Mouse (Mus musculus) erythroblast, embryonic 14.5 days (primary cell): ENCODE results near the gene Gm4181. TPM values are rescaled to one million over a fixed set of nuclear protein-coding genes. Genes with fewer than 3 reads are reported as not detected.
"Not testable (repeated sequence)": the region's sequence is repeated elsewhere in the genome, so short reads cannot be mapped to it uniquely, and the experiment has no call there.

ENCODE experiments used
- H3K27me3 ChIP-seq: 2 replicates; pipeline ENCODE4 v1.6.1; 2012; ENCODE audit warnings: inconsistent platforms; ENCODE audit not compliant: control insufficient read depth
- H3K36me3 ChIP-seq: 2 replicates; pipeline ENCODE4 v1.6.1; 2012; ENCODE audit warnings: mild to moderate bottlenecking, inconsistent platforms; ENCODE audit not compliant: control insufficient read depth
- H3K4me1 ChIP-seq: 2 replicates; pipeline ENCODE4 v1.6.1; 2012; ENCODE audit warnings: inconsistent platforms; ENCODE audit not compliant: control insufficient read depth
- H3K4me3 ChIP-seq: replicated peaks from 2 replicates; pipeline ENCODE3; 2012; ENCODE audit warnings: moderate library complexity, mild to moderate bottlenecking, inconsistent platforms
- H3K9me3 ChIP-seq: 2 replicates; pipeline ENCODE4 v1.6.1; 2012; ENCODE audit warnings: low read length, inconsistent platforms, mixed read lengths; ENCODE audit not compliant: control insufficient read depth
- GATA1 ChIP-seq: IDR thresholded peaks from 2 replicates; pipeline ENCODE4 v1.6.1; 2012; ENCODE audit warnings: low read length, inconsistent platforms, mixed read lengths
- TAL1 ChIP-seq: IDR thresholded peaks from 3 replicates; pipeline ENCODE4 v1.6.1; 2012; ENCODE audit warnings: low read length, inconsistent platforms, mixed read lengths
- polyA plus RNA-seq: library from polyadenylated mRNA; stranded (reverse); fragments of >175 nt; gene quantifications from 2 replicates; pipeline ENCODE4 v1.2.3, GENCODE M21; 2012

Gene Gm4181
- polyA plus RNA-seq = not detected in 2 replicates

DNA sequence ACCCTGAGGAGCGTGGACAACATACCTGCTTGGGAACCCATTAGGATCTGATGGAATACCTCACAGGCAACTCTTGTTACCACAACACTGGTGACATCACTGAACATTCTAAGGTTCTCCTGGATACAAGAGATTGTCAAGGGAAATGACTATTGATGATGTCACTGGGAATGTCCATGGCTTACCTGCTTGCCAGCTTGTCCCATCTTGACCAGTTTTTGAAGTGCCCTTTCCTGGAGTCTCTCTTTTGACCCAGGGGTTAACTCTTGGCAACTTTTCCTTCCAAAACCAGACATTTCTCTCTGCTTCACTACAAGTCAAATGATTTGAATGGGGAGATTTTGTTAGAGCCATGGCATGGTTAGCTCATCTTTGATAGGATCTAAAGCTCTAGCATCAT lies at the start of gene Gm4181:
Gm4181 (minus strand) TSS at position 101 of the 400 bp plus-strand sequence.
- H3K4me3 ChIP-seq, H3K36me3 ChIP-seq, H3K27me3 ChIP-seq, H3K4me1 ChIP-seq, H3K9me3 ChIP-seq: not testable (repeated sequence)

DNA sequence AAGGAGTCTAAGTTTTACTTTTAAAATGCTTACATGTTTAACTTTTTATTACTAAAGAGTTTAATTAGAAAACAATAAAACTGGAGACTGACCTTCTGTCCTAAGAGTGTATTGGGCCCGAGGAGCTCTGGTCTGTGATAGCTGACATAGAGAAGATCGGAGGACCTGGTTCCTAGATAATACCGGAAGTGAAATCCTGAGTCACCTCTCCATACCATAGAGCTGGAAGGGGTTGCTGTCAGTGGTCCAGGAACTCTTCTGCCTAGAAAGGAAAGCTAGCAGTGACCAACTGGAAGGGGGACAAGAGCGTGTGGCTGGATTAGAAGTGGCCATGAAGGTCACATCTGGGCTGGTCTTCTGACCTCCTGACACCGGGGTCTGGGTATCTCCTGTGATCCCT lies 41.8 kb upstream of the Gm4181 start:
- Histone ChIP-seq H3K4me1 (no peaks in the 10 kb centered on the region), H3K27me3 (no peaks in the 10 kb centered on the region), H3K36me3 (no peaks in the 10 kb centered on the region), H3K4me3 (no peak overlapping the region), H3K9me3 (no peaks in the 10 kb centered on the region)
- TF ChIP-seq TAL1 (no peak), GATA1 (no peak)

DNA sequence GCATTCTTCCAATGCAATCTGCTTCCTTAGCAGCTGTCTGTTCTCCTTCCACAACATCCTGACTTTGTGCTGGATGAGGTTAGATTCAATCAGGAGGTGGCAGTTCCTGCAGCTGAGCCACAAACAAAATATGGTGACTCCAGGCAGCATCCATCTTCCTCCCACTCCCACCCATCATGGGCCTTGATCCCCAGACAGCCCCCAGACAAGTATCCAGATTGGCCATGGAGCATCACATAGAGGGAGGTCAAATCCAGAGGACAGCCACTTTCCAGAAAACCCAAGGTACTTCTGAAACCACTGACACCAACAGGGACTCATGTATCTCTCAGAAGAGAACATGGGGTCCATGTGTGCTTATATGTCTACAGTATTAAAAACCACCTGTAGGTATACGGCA lies 3.0 kb downstream of the Gm4181 start:
- not testable (repeated sequence) for H3K36me3 ChIP-seq, H3K4me1 ChIP-seq, H3K4me3 ChIP-seq, H3K9me3 ChIP-seq, H3K27me3 ChIP-seq

DNA sequence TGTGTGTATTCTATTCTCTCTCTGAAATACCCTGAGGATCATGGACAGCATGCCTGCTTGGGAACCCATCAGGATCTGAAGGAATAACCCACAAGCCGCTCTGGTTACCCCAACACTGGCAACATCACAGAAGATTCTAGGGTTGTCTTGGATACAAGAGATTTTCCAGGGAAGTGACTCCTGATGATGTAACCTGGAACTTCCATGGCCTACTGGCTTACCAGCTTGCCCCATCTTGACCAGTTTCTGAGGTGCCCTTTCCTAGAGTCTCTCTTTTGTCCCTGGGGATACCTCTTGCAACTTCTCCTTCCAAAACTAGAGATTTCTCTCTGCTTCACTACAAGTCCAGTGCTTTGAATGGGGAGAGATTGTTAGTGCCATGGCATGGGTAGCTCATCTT lies 24.3 kb downstream of the Gm4181 start, which contains the start of gene Gm17078:
Gm17078 (minus strand) TSS at position 101 of the 400 bp plus-strand sequence.
- Histone ChIP-seq H3K4me1 (no peaks in the 10 kb centered on the region), H3K4me3 (no peak within 1 kb of the TSS), H3K27me3 (no peaks in the 10 kb centered on the region), H3K36me3 (no peaks in the 10 kb centered on the region), H3K9me3 (no peaks in the 10 kb centered on the region)
- TF ChIP-seq GATA1 (no peak), TAL1 (no peak)

DNA sequence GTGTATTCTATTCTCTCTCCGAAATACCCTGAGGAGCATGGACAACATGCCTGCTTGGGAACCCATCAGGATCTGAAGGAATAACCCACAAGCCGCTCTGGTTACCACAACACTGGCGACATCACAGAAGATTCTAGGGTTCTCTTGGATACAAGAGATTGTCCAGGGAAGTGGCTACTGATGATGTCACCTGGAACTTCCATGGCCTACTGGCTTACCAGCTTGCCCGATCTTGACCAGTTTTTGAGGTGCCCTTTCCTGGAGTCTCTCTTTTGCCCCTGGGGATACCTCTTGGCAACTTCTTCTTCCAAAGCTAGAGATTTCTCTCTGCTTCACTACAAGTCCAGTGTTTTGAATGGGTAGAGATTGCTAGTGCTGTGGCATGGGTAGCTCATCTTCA lies 43.4 kb downstream of the Gm4181 start, which contains the start of gene Gm17174:
Gm17174 (minus strand) TSS at position 101 of the 400 bp plus-strand sequence.
- not testable (repeated sequence) for H3K4me1 ChIP-seq, H3K36me3 ChIP-seq, H3K9me3 ChIP-seq

More for the DNA sequence above, 43.4 kb downstream of the Gm4181 start, which contains the start of gene Gm17174:
- H3K27me3 ChIP-seq, H3K4me3 ChIP-seq: not testable (repeated sequence)

Other genes starting within 250 kb of the Gm4181 start
- gene Vmn2r88, start 224.8 kb downstream of the Gm4181 start, polyA plus RNA-seq = not detected in 2 replicates
- not detected in 2 replicates for gene Vmn2r89, start 183.8 kb downstream of the Gm4181 start, polyA plus RNA-seq
- not detected in 2 replicates for gene Gm5622, start 82.9 kb downstream of the Gm4181 start, polyA plus RNA-seq
- not detected in 2 replicates for gene Gm17175, start 61.6 kb downstream of the Gm4181 start, polyA plus RNA-seq
- gene Gm17174, start 43.5 kb downstream of the Gm4181 start, polyA plus RNA-seq = not detected in 2 replicates
- not detected in 2 replicates for gene Gm17078, start 24.4 kb downstream of the Gm4181 start, polyA plus RNA-seq
- gene Gm17079, start 59.8 kb upstream of the Gm4181 start, polyA plus RNA-seq = not detected in 2 replicates
- not detected in 2 replicates for gene Gm5800, start 81.5 kb upstream of the Gm4181 start, polyA plus RNA-seq
- not detected in 2 replicates for gene Ang4, start 137.9 kb upstream of the Gm4181 start, polyA plus RNA-seq
- not detected in 2 replicates for gene AY358078, start 164.4 kb upstream of the Gm4181 start, polyA plus RNA-seq
- not detected in 2 replicates for gene Ear6, start 218.0 kb upstream of the Gm4181 start, polyA plus RNA-seq
- 0.31 and 0.62 TPM in 2 replicates for gene Mettl17, start 249.2 kb upstream of the Gm4181 start, polyA plus RNA-seq